Mouse (Mus musculus): Measurements from ENCODE around the gene Itpr1. TPM values are rescaled to one million over a fixed set of nuclear protein-coding genes. Genes with fewer than 3 reads are reported as not detected.

Itpr1 gene
- 10 to 100 TPM; 34.0 to 35.5 TPM for total RNA-seq (2021)
- long read RNA-seq, experiment 1, partial matches to known transcripts, result 6 of 7 reads
- long read RNA-seq, experiment 1, other reads (novel, unspliced or antisense), result 1 of 7 reads
- long read RNA-seq, experiment 2, partial matches to known transcripts, result 3 of 8 reads
- long read RNA-seq, experiment 2, other reads (novel, unspliced or antisense), result 5 of 8 reads

DNA sequence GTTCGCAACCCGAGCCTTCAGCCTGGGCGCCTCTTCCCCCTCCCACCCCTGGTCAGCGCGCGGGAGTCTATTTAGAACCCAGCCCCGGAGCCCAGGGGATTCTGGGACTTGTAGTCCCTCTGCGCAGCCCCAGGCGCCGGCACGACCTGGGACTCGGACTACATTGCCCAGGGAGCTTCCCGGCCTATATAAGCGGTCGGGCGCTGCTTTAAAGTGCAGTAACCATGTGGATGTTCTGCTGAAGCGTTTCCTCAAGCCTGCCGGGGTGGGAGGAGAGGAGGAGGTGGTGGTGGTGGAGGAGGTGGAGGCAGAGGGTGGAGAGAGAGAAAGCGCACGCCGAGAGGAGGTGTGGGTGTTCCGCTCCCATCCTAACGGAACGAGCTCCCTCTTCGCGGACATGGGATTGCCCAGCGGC is at the start of gene Itpr1:
Itpr1 (plus strand) TSS at position 216 of the 415 bp plus-strand sequence.
- DNase-seq (ENCODE audit: low spot score in 2 of 2), result peak; percentile 89 to 96

DNA sequence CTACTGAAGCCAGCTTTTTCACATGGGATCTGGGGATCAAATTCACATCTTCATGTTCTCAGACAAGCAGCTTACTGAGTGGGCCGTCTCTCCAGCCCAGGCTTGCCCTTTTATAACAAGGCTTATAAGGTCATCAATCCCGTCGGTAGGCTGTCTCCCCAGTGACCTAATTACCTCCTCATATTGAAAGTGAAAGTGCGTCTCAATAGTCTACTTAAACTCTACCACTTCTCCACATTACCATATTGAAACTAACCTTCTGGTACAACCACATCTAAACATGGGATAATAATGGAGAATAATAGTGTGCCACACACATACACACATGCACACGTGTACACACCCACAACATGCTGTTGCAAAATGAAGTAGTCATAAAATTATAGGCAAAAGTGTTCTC is 48.0 kb upstream of the Itpr1 start:
- no peak for DNase-seq (ENCODE audit: low spot score in 2 of 2)

DNA sequence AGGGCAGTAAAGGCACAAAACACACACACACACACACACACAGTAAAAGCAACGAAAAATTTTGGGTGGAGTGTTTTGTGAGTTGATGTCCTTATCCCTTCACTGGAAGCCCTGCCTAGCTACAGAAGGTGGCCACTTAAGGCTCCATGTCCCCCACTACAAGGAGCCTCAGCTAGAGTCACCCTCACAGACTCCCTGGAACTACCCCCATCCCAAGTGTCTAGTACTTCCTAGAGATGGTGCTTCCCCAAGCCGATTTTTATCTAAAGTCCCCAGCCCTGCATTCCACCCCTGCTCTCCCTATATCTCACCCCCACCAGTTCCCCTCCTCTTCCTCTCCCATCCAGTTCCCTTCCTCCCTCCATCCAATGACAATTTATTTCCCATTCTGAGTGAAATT is 47.3 kb upstream of the Itpr1 start:
- no peak for DNase-seq (ENCODE audit: low spot score in 2 of 2)

DNA sequence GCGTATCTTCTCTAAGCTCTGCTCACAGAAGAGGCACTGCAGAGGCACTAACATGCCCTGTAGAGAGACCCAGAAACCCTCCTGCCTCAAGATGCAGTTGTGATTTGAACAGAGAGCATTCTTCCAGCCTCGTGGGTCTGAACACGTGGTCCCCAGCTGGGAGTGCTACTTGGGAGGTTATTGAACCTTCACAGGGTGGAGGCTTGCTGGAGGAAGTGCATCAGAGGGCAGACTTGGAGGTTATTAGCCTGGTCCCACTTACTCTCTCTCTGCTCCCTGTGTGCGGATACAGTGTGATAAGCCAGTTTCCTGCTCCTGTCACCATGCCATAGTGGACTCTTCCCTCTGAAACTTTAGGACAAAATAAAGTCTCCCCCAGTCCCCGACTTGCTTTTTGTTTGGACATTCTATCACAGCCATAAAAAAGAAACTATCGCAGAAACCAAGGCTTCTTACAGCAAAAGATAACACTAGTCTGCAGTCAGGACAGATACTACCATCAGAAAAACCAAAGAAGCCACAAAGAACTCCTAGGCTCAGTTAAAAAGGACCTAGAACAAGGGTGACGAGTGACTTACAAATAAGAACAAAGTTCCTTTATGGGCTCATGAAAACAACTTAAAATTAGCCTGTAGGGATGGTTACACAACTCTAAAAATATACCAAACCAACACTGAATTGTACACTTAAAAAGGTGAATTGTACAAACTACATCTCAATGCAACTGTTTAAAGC is 44.8 kb upstream of the Itpr1 start:
- DNase-seq (ENCODE audit: low spot score in 2 of 2), result no peak

DNA sequence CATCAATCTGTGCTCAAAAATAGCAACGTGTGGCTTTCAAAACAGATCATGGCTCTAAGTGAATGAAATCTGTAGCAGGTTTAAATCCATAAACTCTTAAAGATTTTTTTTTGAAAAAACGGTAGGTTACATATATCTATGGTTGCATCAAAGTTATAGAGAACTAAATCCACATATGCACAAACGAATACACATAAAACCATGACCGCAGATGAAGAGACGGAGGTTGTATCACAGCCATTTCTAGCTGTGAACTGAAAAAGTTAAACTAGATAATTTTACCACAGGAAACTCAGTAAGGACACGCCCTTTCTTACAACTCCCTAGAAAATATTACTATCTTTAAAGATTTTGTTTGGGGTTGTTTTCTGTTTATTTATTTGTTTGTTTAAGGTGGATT is 44.2 kb upstream of the Itpr1 start:
- DNase-seq (ENCODE audit: low spot score in 2 of 2), result no peak

DNA sequence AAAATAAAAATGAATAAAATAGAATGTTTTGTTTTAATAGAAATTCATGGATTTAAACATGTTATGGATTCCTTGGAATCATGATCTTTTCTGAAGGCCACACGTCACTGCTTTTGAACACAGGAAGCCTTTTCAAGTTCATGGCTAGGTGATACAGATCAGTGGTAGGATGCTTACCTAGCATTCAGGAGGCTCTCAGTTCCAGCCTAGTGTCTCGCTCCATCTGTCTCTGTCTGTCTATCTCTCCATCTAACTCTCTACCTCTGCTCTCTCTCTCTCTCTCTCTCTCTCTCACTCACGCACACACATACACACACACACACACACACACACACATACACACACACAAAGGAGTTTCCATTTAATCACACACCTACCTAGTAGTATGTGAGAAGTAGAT is 43.4 kb upstream of the Itpr1 start:
- no peak for DNase-seq (ENCODE audit: low spot score in 2 of 2)

DNA sequence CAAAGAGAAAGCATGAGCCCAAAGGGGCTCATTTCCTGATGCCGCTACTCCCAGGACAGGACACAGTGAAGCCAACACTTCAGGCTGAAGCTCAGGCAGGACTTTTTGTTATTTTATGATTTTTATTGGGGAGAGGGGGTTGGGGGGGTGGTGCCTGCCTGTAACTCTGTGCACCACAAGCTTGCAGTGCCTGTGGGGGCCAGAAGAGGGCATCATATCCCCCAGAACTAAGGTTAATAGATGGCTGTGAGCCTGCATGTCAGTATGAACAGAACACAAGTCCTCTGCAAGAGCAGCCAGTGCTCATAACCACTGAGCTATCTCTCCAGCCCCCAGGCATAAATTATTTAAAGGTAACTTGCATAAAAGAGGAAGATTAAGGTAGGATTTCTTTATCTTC is 40.7 kb upstream of the Itpr1 start:
- no peak for DNase-seq (ENCODE audit: low spot score in 2 of 2)

DNA sequence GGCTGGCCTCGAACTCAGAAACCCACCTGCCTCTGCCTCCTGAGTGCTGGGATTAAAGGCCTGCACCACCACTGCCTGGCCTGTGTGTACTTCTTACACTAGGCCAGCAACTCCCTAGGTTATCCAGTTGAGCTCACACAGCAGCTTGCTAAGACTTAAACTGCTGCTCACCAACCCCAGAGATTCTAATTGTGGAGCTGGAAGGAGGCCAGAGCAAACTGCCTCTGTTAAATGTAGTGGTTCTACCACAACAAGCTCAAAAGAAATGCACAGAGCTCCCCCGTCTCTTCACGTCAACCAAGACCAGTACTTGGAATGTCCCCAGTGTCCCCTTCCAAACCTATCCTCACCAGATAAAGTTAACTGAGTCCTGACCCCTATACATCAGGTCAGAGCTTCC is 38.7 kb upstream of the Itpr1 start:
- no peak for DNase-seq (ENCODE audit: low spot score in 2 of 2)

DNA sequence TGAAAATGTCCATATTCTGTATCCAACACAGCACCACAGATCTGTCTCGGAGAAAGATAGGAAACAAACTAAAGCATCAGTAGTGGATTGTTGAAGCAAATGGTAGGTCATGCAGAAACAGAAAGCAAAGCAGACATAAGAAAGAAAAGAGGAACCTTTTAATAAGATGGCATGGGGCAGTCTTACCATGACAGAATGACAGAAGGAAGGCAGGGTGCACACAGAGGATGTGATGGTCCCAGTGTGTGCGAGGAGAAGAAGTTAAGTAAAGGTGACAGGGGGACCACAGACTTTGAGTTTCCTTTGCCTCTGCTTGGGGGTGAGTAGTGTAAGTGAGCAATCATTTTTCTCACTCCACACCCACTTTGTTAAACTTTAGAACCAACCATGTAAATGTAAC is 33.8 kb upstream of the Itpr1 start:
- DNase-seq (ENCODE audit: low spot score in 2 of 2), result no peak

DNA sequence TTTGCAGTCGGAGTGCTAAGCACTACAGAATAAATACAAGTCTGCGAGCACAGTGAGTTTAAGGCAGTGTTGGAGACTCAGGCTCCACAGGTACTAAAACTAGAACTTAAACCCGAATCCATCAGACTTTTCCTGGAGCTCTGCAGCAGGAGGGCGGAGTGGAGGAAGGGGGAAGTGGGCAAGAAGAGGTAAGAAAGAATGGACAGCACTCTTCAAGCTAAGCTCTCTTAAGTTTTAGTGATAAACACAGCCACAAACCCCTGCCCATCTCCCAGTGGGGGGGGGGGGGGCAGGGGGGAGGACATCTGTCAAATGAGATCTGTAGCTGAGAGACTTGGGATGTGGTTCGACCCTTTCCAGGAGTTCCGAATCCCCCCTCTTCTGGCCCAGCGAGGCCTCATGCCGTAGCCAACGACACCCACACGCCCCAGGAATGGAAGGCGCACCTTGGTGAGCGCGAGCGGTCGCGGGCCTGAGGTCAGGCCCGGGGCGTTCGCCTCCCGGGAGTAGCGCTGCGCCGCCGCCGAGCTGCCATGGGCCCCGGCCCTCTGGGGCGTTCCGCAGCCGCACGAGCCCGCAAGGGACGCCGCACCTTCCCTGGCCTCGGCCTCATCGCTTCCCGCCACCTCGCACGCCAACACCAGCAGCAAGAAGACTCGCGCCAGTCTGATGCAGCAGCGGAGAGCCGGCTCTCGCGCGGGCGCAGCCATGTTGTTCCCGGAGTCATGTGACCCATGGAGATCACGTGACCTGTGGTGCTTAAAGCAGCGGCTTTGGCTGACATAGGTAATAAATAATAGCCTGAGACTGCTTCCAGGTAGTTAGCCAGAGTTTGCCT is 27.8 kb upstream of the Itpr1 start, which contains the start of gene Sumf1:
Sumf1 (minus strand) TSS at position 736 of the 838 bp plus-strand sequence.
- peak; percentile 85 to 94 for DNase-seq (ENCODE audit: low spot score in 2 of 2)

DNA sequence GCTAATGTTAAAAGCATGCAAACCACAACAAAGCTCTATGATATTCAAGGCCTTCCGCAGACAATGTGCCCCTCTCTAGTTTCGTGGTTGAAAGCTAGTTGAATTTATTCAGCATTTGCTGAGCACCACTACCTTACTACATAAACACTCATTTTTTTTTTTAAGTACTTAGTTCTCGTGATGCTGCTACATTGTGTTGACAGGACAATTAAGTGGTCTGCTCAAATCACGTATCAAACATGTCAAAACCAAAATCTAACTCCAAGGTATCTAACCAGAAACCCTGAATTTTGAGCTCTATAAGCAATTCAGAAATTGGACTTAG is 27.2 kb upstream of the Itpr1 start:
- DNase-seq (ENCODE audit: low spot score in 2 of 2), result no peak

DNA sequence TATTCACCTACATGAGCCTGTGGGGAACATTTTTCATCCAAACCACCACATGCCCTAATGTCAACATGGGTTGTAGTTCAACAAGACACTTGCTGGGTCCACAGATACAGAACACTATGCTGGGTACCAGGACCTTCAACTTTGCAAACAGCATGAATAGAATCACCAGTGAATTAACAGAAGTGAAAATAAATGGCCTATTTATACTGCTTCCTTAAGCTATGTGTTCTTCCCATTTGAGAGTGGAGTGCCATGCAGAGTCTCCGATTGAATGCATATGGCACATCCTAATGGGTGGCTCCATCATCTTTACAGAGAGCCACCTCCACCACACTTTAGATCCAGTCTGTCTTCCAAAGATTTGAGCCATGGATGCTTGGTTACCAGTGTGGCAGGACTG is 22.2 kb upstream of the Itpr1 start:
- DNase-seq (ENCODE audit: low spot score in 2 of 2), result no peak

DNA sequence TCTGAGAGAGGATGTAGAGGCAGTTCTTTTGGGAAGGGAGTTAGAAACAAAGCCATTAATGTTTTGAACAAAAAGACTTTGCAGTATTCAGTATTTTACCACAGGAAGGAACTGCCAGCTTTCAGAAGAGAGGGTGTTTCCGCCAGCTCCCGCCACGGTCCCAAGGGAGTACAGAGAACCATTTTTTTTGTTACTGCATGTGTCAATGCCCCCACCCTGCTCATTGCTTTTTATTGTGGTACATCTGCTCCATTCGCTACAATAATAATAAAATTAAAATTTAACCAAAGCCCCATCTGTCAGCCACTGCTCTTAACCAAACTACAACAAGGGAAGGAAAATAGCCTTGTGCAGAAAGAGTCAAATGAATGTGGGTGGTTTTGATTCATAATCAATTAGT is 20.3 kb upstream of the Itpr1 start:
- DNase-seq (ENCODE audit: low spot score in 2 of 2), result no peak

DNA sequence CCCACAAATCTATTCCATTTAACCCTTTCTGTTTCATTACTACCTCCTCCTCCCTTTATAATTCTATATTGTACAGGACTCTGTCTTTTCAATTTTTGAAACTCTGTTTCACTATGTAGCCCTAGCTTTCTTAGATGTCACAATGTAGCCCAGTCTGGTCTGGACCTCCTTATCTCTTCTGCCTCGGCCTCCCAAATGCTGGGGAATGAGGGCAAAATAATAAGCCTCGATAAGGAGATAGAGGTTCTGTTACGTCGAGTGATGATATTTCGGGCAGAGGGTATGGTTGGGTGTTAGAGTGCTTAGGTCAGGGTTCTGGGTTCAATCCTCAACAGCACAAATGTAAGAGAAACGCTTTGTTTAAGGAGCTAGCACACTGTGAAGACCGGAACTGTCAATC is 16.2 kb upstream of the Itpr1 start:
- DNase-seq (ENCODE audit: low spot score in 2 of 2), result no peak

DNA sequence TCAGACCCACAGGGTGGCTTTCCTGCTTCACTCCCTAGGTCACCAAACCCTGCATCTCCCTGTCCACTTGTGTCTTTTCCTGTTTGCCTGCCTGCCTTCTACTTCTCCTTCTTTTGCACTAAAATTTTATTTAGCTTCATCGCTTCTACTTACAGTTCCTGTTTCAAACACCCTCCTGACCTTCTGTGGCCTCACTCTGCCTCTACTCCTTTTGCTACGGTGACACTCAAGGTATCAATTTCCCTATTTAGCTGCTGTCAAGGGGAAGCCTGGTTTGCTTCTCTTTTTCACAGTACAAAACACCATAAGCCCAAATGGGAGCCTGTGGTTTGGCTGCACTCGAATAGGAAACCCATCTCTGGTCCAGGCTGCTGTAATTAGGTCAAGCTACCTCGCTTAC is 15.8 kb upstream of the Itpr1 start:
- no peak for DNase-seq (ENCODE audit: low spot score in 2 of 2)

DNA sequence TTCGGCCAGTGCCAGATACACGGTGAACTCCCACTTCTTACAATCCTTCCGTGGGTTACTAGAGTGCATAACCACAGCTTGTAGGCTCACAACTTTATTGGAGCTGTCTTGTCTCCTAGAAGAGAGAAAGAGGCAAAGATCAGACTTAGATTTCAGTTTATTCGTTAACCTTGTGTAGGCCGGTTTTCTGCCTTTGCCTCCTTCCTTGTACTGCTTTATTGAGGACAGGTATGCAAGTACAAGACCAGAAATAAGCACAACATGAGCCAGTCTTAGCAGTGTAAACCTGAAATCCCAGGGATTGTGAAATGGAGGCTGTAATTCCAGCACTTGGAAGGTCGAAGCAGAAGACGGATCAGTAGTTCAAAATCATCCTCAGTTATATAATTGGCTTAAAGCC is 14.6 kb upstream of the Itpr1 start:
- DNase-seq (ENCODE audit: low spot score in 2 of 2), result no peak

DNA sequence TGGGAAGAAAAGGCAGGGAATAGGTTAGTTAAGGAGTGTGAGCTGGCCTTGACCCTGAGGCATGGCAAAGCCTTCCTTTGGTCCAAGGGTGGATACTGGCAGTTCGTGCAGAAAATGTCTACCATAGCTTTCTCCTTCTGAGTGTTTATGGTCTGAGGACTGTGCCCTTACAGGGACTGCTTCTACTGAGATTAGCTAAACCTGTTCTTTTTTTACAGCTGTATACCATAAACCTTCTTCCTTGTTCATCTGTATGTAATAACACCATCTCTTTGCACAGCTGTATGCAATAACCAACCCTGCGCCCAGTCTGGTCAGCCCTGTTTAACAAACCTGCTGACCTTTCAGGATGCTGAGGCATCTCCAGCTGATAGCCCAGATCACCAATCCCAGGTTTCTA is 8.6 kb upstream of the Itpr1 start:
- DNase-seq (ENCODE audit: low spot score in 2 of 2), result no peak

DNA sequence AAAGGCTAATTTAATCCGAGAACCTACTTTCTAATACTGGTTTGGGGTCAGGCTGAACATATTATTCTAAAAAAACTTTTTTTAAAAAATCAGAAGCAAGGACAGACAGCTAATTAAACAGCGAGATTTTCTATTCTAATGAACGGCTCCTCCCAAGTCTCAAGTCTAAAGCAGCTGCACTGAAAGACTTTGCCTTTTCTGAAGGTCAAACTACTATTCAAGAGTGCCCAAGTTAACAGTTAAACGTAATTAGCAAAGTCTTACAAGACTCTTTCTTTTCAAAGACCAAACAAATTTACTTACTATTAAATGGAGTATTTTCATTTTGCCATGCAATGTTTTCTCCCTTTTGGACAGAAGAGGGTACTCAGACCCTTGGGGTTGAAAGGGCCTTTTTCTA is 6.8 kb upstream of the Itpr1 start:
- no peak for DNase-seq (ENCODE audit: low spot score in 2 of 2)

DNA sequence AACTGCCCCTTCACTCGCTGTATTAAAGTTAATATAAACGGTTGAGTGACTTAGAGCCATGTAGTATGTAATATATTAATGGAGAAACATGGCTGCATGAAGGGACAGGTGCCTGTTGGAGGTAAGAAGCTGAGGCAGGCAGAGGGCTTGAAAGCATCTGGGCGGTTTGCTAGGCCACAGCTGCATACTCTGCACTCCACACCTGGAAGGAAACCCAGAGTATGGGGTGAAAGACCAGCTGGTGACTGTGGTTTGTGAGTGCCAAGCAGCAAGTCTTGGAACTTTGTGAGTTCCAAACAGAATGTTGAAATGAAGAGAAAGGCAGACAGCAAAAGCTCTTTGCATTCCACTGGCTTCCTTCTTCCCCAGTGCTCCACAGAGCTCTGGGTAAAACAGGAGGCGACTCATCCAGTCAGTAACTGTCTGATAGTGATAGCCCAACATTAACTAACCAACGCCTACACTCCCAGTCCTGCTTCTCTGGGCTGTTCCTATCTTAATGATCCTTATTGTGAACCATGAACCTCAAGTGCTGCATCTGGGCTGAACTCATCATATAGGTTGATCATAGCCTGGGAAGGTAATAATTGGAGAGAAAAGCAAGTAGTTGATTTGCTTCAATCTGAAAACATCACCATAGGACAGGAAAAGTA is 5.9 kb upstream of the Itpr1 start:
- no peak for DNase-seq (ENCODE audit: low spot score in 2 of 2)

DNA sequence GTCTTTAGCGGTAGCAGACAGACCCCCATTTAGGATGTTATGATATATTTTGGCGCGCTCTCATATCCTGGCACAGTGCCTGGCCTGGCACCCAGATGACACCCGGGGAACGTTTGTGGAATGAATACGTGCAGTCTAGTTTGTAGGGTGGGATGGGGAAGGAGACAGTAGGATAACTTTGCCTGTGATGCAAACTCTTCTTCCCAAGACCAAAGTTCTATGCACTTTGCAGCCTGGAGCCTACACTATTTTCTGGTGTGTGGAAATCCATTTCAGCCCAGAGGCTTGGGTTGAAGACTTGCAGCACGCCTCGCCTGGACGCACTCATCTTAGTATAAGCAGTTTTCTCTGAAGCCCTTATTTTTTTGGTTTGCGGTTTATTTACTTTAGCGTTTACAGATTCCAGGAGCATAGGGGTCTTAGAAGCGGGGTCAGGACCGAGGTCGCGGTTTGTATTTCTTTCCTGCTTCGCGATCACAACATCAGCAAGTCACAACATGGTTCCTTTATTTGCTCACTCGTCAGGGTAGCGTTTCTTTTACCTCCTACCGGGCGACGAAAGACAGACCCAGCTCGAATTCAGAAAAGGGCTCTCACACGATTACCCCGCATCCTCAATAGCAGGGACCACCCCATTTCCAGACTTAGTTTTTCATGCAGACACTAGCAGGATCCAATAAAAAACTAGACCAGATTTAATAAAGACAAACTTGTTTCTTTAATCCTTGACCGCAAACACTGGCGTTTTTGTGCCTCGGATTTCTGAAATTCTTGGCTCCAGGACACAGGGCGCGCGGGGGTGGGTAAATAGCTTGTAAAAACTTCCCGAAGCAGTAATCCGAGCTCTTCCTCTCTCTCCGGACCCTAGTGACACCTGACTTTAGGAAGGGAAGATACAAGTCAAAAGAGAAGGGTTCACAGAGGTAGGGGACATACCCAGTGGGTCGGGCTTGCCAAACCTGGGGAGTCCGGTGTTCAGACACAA is 708 bp upstream of the Itpr1 start:
- DNase-seq (ENCODE audit: low spot score in 2 of 2), result no peak

Measured in gastrocnemius, postnatal 4 days (tissue).